In the genomic region with DNA sequence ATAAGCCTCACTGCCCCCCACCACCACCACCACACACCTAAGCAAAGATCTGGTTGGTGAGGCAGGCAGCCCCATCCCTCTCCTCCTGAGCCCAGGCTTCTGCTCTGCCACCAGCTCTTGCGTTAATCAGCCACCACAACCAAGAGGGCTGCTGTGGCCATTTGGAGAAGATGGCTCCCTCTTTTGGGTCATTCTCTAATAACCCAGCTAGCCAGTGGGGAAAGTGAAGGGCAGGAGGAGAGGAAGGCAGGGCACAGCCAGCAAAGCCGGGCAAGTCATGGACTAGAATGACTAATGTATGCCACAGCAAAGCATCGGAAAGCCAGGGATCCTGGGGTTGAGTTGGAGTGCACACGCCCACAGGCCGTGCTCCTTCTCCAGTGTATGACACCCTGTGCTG, we compare ENCODE assay signal across 24 mouse cellular contexts.
"Had no signal": no experiment of that assay in that cellular context is flagged by ENCODE, and none has a peak within 500 bp of the region (broad histone marks: within the 10 kb centered on the region; RNA-seq: fewer than 3 reads in every experiment).

No protein-coding gene starts in this region.

- H3K9me3 ChIP-seq: heart, embryonic 12.5 days; hindbrain, embryonic 10.5 days; hindbrain, embryonic 12.5 days; intestine, embryonic 15.5 days; limb, embryonic 13.5 days; limb, embryonic 15.5 days had no signal

- H3K9ac ChIP-seq: heart, embryonic 12.5 days; hindbrain, embryonic 12.5 days; hindbrain, embryonic 14.5 days; intestine, embryonic 15.5 days; limb, embryonic 13.5 days; limb, embryonic 15.5 days; liver, embryonic 12.5 days; liver, embryonic 14.5 days had no signal

- H3K36me3 ChIP-seq: heart, embryonic 12.5 days; hindbrain, embryonic 10.5 days; hindbrain, embryonic 12.5 days; intestine, embryonic 15.5 days; limb, embryonic 13.5 days; limb, embryonic 15.5 days; liver, embryonic 12.5 days had no signal

- H3K27ac ChIP-seq: gastrocnemius, adult 2 months; hindbrain, embryonic 10.5 days; hindbrain, embryonic 12.5 days; hindbrain, embryonic 14.5 days; intestine, embryonic 15.5 days; kidney, postnatal 0 days; layer of hippocampus, adult 2 months; limb, embryonic 13.5 days; limb, embryonic 15.5 days; liver, embryonic 12.5 days; liver, embryonic 14.5 days had no signal

- H3K4me2 ChIP-seq: heart, embryonic 12.5 days; hindbrain, embryonic 12.5 days; hindbrain, embryonic 14.5 days; intestine, embryonic 15.5 days; limb, embryonic 13.5 days; limb, embryonic 15.5 days; liver, embryonic 12.5 days had no signal

- H3K4me1 ChIP-seq: limb, embryonic 15.5 days; liver, embryonic 12.5 days had no signal

- DNase-seq: gastrocnemius, adult 2 months; gastrocnemius, postnatal 10 days; gastrocnemius, postnatal 25 days; heart, postnatal 10 days; heart, postnatal 4 days; kidney, adult 18-20 months; kidney, adult 8-10 months; kidney, postnatal 25 days; kidney, postnatal 4 days; left cerebral cortex, postnatal 4 days had no signal

- H3K27me3 ChIP-seq: heart, embryonic 12.5 days; hindbrain, embryonic 12.5 days; intestine, embryonic 15.5 days; limb, embryonic 13.5 days; limb, embryonic 15.5 days; liver, embryonic 12.5 days had no signal

- H3K4me3 ChIP-seq: gastrocnemius, adult 2 months; heart, embryonic 12.5 days; hindbrain, embryonic 10.5 days; hindbrain, embryonic 12.5 days; intestine, embryonic 15.5 days; layer of hippocampus, adult 2 months; limb, embryonic 13.5 days; limb, embryonic 15.5 days; liver, embryonic 12.5 days had no signal

- ATAC-seq: hindbrain, embryonic 16.5 days; inflammation-experienced regulatory T-cells, adult 6 months; intestine, embryonic 15.5 days; intestine, postnatal 0 days; liver, embryonic 12.5 days had no signal
